In genomic region chr13:36503551-36503950, GRCm38 (mm10) we compare ENCODE assay signal across 23 mouse cellular contexts.
A peak's percentile ranks its signal among the peaks of the same experiment; 100 is the strongest.
DNase-seq lines count a peak whose midpoint lies in the region; ATAC-seq and TF ChIP-seq lines count a peak whose summit lies in the region.
"Had no signal": no experiment of that assay in that cellular context is flagged by ENCODE, and none has a peak within 500 bp of the region (broad histone marks: within the 10 kb centered on the region; RNA-seq: fewer than 3 reads in every experiment).

No protein-coding gene starts in this region.

- intact Hi-C loops in left cerebral cortex, postnatal 25 days (cut with DNase I) = loop anchor here (10.0 kb wide), 2 partner anchors 191 to 391 kb away; no protein-coding TSS in a partner anchor

- peak overlapping the region; percentile 46; the same call in 1 of the 2 replicates for H3K27ac ChIP-seq in layer of hippocampus, adult 2 months
- H3K27ac ChIP-seq: embryonic facial prominence, embryonic 13.5 days; forebrain, embryonic 12.5 days; gastrocnemius, adult 2 months; hindbrain, embryonic 12.5 days had no signal

- DNase-seq in frontal cortex, postnatal 25 days (ENCODE audit: low spot score in 2 of 2) = no peak
- DNase-seq in layer of hippocampus, adult 2 months (ENCODE audit: low spot score in 2 of 2) = no peak
- DNase-seq in layer of hippocampus, adult 11-12 months (ENCODE audit: low spot score) = no peak
- peak; percentile 65 for DNase-seq in right cerebral cortex, adult 18-20 months
- no peak for DNase-seq in right cerebral cortex, postnatal 10 days (ENCODE audit: low spot score in 2 of 2)
- DNase-seq in left cerebral cortex, postnatal 25 days (ENCODE audit: low spot score in 2 of 2) = peak; percentile 34 to 82
- no peak for DNase-seq in thymus, postnatal 10 days (ENCODE audit: low spot score in 2 of 2)
- DNase-seq: adrenal gland, adult 8-10 months; B cell, adult 2 months; cerebellum, adult 11-12 months; cerebellum, adult 9-10 months; cerebellum, postnatal 25 days; gastrocnemius, adult 2 months; gastrocnemius, postnatal 25 days; heart, postnatal 10 days; heart, postnatal 4 days had no signal

- no peak overlapping the region for H3K4me3 ChIP-seq in layer of hippocampus, adult 2 months
- H3K4me3 ChIP-seq: embryonic facial prominence, embryonic 13.5 days; forebrain, embryonic 12.5 days; gastrocnemius, adult 2 months; hindbrain, embryonic 12.5 days had no signal

- no peak for TF ChIP-seq CTCF in layer of hippocampus, adult 2 months (conservative IDR thresholded peaks at IDR 0.05)

- peak; percentile 58 for ATAC-seq in frontal cortex, adult (ENCODE audit: low TSS enrichment)
- ATAC-seq: CD4-positive, CD25-positive, alpha-beta regulatory T cell, adult 4 months; forebrain, embryonic 16.5 days; hindbrain, embryonic 16.5 days had no signal

Comparison
In these comparisons a context has a peak if more than half of its experiments do, and no peak if none do; other contexts are left out.
1. DNase-seq: peak in right cerebral cortex, adult 18-20 months (single experiment) and left cerebral cortex, postnatal 25 days (2 of 2); none in frontal cortex, postnatal 25 days (0 of 2), layer of hippocampus, adult 2 months (0 of 2), layer of hippocampus, adult 11-12 months (single experiment), right cerebral cortex, postnatal 10 days (0 of 2) and thymus, postnatal 10 days (0 of 2).